Mouse (Mus musculus): ENCODE measurements at regions not wholly inside any gene's neighbourhood (a gene's known extent, or its start where the extent isn't known, plus 50 kb on each side); places are given as distances from the start of the nearest gene placed in this dataset.

GRCm38 (mm10) chr16:77166722-77167121 lies 153.2 kb downstream of the Usp25 start:
- peak; percentile 23; the same call in 1 of the 2 replicates for TF ChIP-seq CTCF (IDR thresholded peaks at IDR 0.05; ENCODE audit: low read depth)

GRCm38 (mm10) chr16:77173026-77173692 lies 159.7 kb downstream of the Usp25 start:
- 25% methylated on average over 8 of the region's 8 CpGs for WGBS
- no peaks in the 10 kb centered on the region for H3K4me1 ChIP-seq (ENCODE audit: insufficient read depth)
- DNase-seq (no peak), ATAC-seq (no peak)
- H3K36me3 ChIP-seq (ENCODE audit: insufficient read depth), result no peaks in the 10 kb centered on the region
- no peak overlapping the region for H3K27ac ChIP-seq (ENCODE audit: low read depth, low read length)
- no peaks in the 10 kb centered on the region for H3K27me3 ChIP-seq (ENCODE audit: insufficient read depth, low read length)
- no peak for TF ChIP-seq CTCF (IDR thresholded peaks at IDR 0.05; ENCODE audit: low read depth)
- H3K4me2 ChIP-seq (ENCODE audit: low read depth), result no peak overlapping the region
- H3K4me3 ChIP-seq (ENCODE audit: low read depth, low read length), result no peak overlapping the region
- H3K9ac ChIP-seq, result no peak overlapping the region
- H3K9me3 ChIP-seq (ENCODE audit: low read length), result no peaks in the 10 kb centered on the region

More at GRCm38 (mm10) chr16:77166722-77167121, 153.2 kb downstream of the Usp25 start:
- 66% methylated on average over 4 of the region's 4 CpGs for WGBS
- DNase-seq, result no peak
- no peak for ATAC-seq
- Histone ChIP-seq H3K4me3 (ENCODE audit: low read depth, low read length) (no peak overlapping the region), H3K9me3 (ENCODE audit: low read length) (no peaks in the 10 kb centered on the region), H3K4me2 (ENCODE audit: low read depth) (no peak overlapping the region), H3K9ac (no peak overlapping the region), H3K27me3 (ENCODE audit: insufficient read depth, low read length) (no peaks in the 10 kb centered on the region), H3K27ac (ENCODE audit: low read depth, low read length) (no peak overlapping the region), H3K36me3 (ENCODE audit: insufficient read depth) (no peaks in the 10 kb centered on the region), H3K4me1 (ENCODE audit: insufficient read depth) (no peaks in the 10 kb centered on the region)

GRCm38 (mm10) chr16:77174744-77175432 lies 161.4 kb downstream of the Usp25 start:
- no peak overlapping the region for H3K4me2 ChIP-seq (ENCODE audit: low read depth)
- TF ChIP-seq CTCF (IDR thresholded peaks at IDR 0.05; ENCODE audit: low read depth), result no peak
- no peak overlapping the region for H3K27ac ChIP-seq (ENCODE audit: low read depth, low read length)
- ATAC-seq (no peak), DNase-seq (no peak)
- H3K36me3 ChIP-seq (ENCODE audit: insufficient read depth), result no peaks in the 10 kb centered on the region
- H3K9ac ChIP-seq, result no peak overlapping the region
- H3K4me1 ChIP-seq (ENCODE audit: insufficient read depth), result no peaks in the 10 kb centered on the region
- no peaks in the 10 kb centered on the region for H3K27me3 ChIP-seq (ENCODE audit: insufficient read depth, low read length)
- no peak overlapping the region for H3K4me3 ChIP-seq (ENCODE audit: low read depth, low read length)
- WGBS, result 83% methylated on average over 7 of the region's 7 CpGs
- no peaks in the 10 kb centered on the region for H3K9me3 ChIP-seq (ENCODE audit: low read length)

- 69% methylated on average over 2 of the region's 2 CpGs for WGBS
- no peak for ATAC-seq
- Histone ChIP-seq H3K4me3 (ENCODE audit: low read depth, low read length) (no peak overlapping the region), H3K9me3 (ENCODE audit: low read length) (no peaks in the 10 kb centered on the region), H3K36me3 (ENCODE audit: insufficient read depth) (no peaks in the 10 kb centered on the region), H3K9ac (no peak overlapping the region), H3K4me1 (ENCODE audit: insufficient read depth) (no peaks in the 10 kb centered on the region), H3K27ac (ENCODE audit: low read depth, low read length) (no peak overlapping the region), H3K27me3 (ENCODE audit: insufficient read depth, low read length) (no peaks in the 10 kb centered on the region), H3K4me2 (ENCODE audit: low read depth) (no peak overlapping the region)
- TF ChIP-seq CTCF (IDR thresholded peaks at IDR 0.05; ENCODE audit: low read depth), result no peak
- no peak for DNase-seq
Measured at GRCm38 (mm10) chr16:77180990-77181389, 167.5 kb downstream of the Usp25 start.
